Mouse (Mus musculus) E14TG2a.4 (cell line): ENCODE data around the gene Ppa2.

Experiments used
- CTCF ChIP-seq: conservative IDR thresholded peaks from 2 replicates; pipeline ENCODE4 v1.5.1; 2014; ENCODE audit warnings: low read length
- NANOG ChIP-seq: IDR thresholded peaks from 2 replicates; pipeline ENCODE4 v1.6.1; 2014; ENCODE audit warnings: borderline replicate concordance, low read length, mixed read lengths
- POU5F1 ChIP-seq: IDR thresholded peaks from 2 replicates; pipeline ENCODE4 v1.6.1; 2014; ENCODE audit warnings: low read length, borderline replicate concordance

DNA sequence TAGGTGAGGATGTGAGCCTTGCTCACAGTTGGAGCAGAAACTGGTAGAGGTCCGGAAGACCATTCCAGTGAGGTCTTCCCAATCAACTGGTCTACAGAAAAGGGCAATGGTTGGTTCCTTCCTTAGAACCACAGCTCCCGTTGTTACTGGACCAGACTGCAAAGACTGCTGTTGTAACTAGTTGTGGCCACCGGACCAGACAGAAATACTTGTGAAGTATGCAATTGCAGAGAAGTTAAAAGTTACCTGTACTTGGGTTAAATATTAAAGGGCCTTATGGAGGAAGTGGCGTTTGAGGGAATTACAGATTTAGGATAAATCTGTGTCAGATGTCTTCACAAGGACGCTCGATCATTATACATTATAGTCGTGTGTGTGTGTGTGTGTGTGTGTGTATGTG, 551 bp upstream of the Ppa2 start:
- no peak for TF ChIP-seq CTCF
- no peak for TF ChIP-seq NANOG
- no peak for TF ChIP-seq POU5F1
